Mouse (Mus musculus): Measurements from ENCODE around the gene Ccdc121.

DNA sequence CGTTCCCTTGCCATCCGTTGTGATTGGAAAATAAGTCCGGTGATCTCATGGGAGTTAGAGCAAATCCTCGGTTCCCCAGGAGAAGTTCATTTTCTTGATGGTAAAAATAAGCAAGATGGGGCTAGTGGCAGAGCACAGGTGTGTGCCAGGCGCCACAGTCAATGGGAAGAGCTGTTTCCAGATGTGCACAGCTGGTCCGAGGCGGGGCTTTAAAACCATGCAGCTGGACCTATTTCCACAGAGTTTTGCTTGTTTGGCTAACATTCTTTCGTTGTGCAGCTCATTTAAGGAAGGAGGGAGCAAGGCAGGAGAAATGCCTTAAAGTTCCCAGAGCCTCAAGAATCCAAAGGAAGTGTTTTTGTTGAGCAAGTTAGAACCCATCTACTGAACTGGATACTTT lies 49.8 kb downstream of the Ccdc121 start:
- TF ChIP-seq ZC3H11A (IDR thresholded peaks at IDR 0.05; ENCODE audit: borderline replicate concordance, low read depth, low read length): no peak
- TF ChIP-seq ZNF384 (IDR thresholded peaks at IDR 0.05; ENCODE audit: low read depth, low read length): no peak
- TF ChIP-seq MAFK (IDR thresholded peaks at IDR 0.05; ENCODE audit: insufficient read depth, low read depth, low read length): no peak
- no peak for TF ChIP-seq HCFC1 (IDR thresholded peaks at IDR 0.05; ENCODE audit: borderline replicate concordance, insufficient read depth, low read length)
